Mouse (Mus musculus) kidney, adult 2 months (tissue): ENCODE measurements around the gene Pde4c.

Experiments
- CTCF ChIP-seq: fragments of 200-500 bp; conservative IDR thresholded peaks from 2 replicates; pipeline ENCODE4 v1.5.1; 2011; ENCODE audit warnings: low read depth, mild to moderate bottlenecking, control low read depth, low read length, moderate library complexity, mixed read lengths; ENCODE audit not compliant: insufficient read depth, insufficient read length
- POLR2A ChIP-seq: fragments of 200-500 bp; IDR thresholded peaks from one replicate; pipeline ENCODE4 v1.6.1; 2011; ENCODE audit warnings: low read depth, low read length, control low read depth

GRCm38 (mm10) chr8:70682692-70683091 lies 40.8 kb upstream of the Pde4c start:
- no peak for TF ChIP-seq CTCF
- TF ChIP-seq POLR2A = no peak
